Comparison of ENCODE assay signal across 9 mouse cellular contexts in genomic region chr2:3727225-3727930, GRCm38 (mm10).
DNase-seq lines count a peak whose midpoint lies in the region; ATAC-seq and TF ChIP-seq lines count a peak whose summit lies in the region.
"Had no signal": no experiment of that assay in that cellular context is flagged by ENCODE, and none has a peak within 500 bp of the region (broad histone marks: within the 10 kb centered on the region; RNA-seq: fewer than 3 reads in every experiment).

No protein-coding gene starts in this region.

- peaks cover 36% of the 10 kb centered on the region for H3K4me1 ChIP-seq in kidney, embryonic 16.5 days (ENCODE audit: insufficient read depth, low read length)
- no peaks in the 10 kb centered on the region for H3K4me1 ChIP-seq in G1E (ENCODE audit: insufficient read depth, low read depth, low read length)
- H3K4me1 ChIP-seq in embryonic fibroblast, embryonic 13.5 days (ENCODE audit: control insufficient read depth, insufficient read depth, low read length): peaks cover 20% of the 10 kb centered on the region

- H3K9ac ChIP-seq in kidney, embryonic 16.5 days (replicated peaks; ENCODE audit: low read length): no peak overlapping the region

- DNase-seq in kidney, postnatal 25 days: no peak
- no peak for DNase-seq in G1E (ENCODE audit: low spot score)
- no peak for DNase-seq in layer of hippocampus, postnatal 25 days (ENCODE audit: extremely low spot score in 1 of 2, low spot score in 1 of 2)
- DNase-seq in ovary, postnatal 36 days (ENCODE audit: low spot score): no peak
- DNase-seq in kidney, adult 8-10 months: no peak
- DNase-seq: adrenal gland, postnatal 25 days had no signal

- no peak overlapping the region for H3K4me3 ChIP-seq in kidney, embryonic 16.5 days (ENCODE audit: low read length)
- H3K4me3 ChIP-seq in G1E (ENCODE audit: low read depth, low read length): no peak overlapping the region
- H3K4me3 ChIP-seq in embryonic fibroblast, embryonic 13.5 days (ENCODE audit: insufficient read depth, low read length): no peak overlapping the region

- H3K36me3 ChIP-seq in kidney, embryonic 16.5 days (ENCODE audit: insufficient read depth, low read length): no peaks in the 10 kb centered on the region
- peaks cover 13% of the 10 kb centered on the region for H3K36me3 ChIP-seq in G1E (replicated peaks)

- H3K4me2 ChIP-seq in kidney, embryonic 16.5 days (replicated peaks; ENCODE audit: low read depth, low read length): peak overlapping the region; percentile 21; the same call in 1 of the 2 replicates

- no peaks in the 10 kb centered on the region for H3K9me3 ChIP-seq in kidney, embryonic 16.5 days (ENCODE audit: low read length)
- H3K9me3 ChIP-seq in G1E (replicated peaks): no peaks in the 10 kb centered on the region

- H3K27me3 ChIP-seq in kidney, embryonic 16.5 days (ENCODE audit: insufficient read depth, low read length): no peaks in the 10 kb centered on the region
- no peaks in the 10 kb centered on the region for H3K27me3 ChIP-seq in G1E (ENCODE audit: insufficient read depth, low read length)

- 58% methylated on average over 5 of the region's 5 CpGs for WGBS in kidney, embryonic 16.5 days

- ATAC-seq in kidney, embryonic 16.5 days (ENCODE audit: low FRiP score, low TSS enrichment): 0 out of 2 replicates have a peak, but pooled peaks have one; percentile 41
- ATAC-seq in G1E (ENCODE audit: extremely low read depth, insufficient number of reproducible peaks, low FRiP score, poor library complexity, severe bottlenecking): 0 out of 2 replicates have a peak, but pooled peaks have one; percentile 36
- peak; percentile 60 for ATAC-seq in monocyte, adult 5-6 weeks (replicated peaks; ENCODE audit: insufficient number of reproducible peaks, low FRiP score, low TSS enrichment, poor library complexity, severe bottlenecking)

- no peak for TF ChIP-seq POLR2A in embryonic fibroblast, embryonic 13.5 days (IDR thresholded peaks at IDR 0.05; ENCODE audit: low read depth, low read length)

- no peak overlapping the region for H3K27ac ChIP-seq in kidney, embryonic 16.5 days (ENCODE audit: low read length)
- peak overlapping the region; percentile 52 for H3K27ac ChIP-seq in embryonic fibroblast, embryonic 13.5 days (ENCODE audit: insufficient read depth, low read length)

- TF ChIP-seq CTCF in G1E (IDR thresholded peaks at IDR 0.05; ENCODE audit: low read depth, low read length): no peak
- TF ChIP-seq CTCF in embryonic fibroblast, embryonic 13.5 days (IDR thresholded peaks at IDR 0.05; ENCODE audit: borderline replicate concordance, insufficient read depth, low read length): no peak
